Mouse (Mus musculus): ENCODE results near the gene Pi4k2a. TPM values are rescaled to one million over a fixed set of nuclear protein-coding genes. Genes with fewer than 3 reads are reported as not detected.

The Pi4k2a gene
- polyA plus RNA-seq, 1 experiment from 2014 or later, result 17.2 TPM

- Histone ChIP-seq H3K27me3 (ENCODE audit: control insufficient read depth, insufficient read depth, low read length) (no peaks in the 10 kb centered on the region), H3K4me3 (ENCODE audit: low read depth, low read length) (no peak overlapping the region), H3K27ac (ENCODE audit: low read length) (no peak overlapping the region), H3K9me3 (ENCODE audit: control insufficient read depth, low read depth, low read length) (no peaks in the 10 kb centered on the region), H3K36me3 (ENCODE audit: control insufficient read depth, insufficient read depth, low read length) (peaks cover 34% of the 10 kb centered on the region), H3K4me1 (ENCODE audit: control insufficient read depth, insufficient read depth, low read length) (peaks cover 4% of the 10 kb centered on the region), H3K9ac (replicated peaks; ENCODE audit: low read depth, low read length) (no peak overlapping the region), H3K4me2 (replicated peaks; ENCODE audit: low read depth, low read length) (no peak overlapping the region)
- 84% methylated on average over 13 of the region's 13 CpGs for WGBS
- ATAC-seq (ENCODE audit: insufficient number of reproducible peaks, insufficient read depth, low FRiP score, low read depth), result no peak
Observed at GRCm38 (mm10) chr19:42124684-42125083, 34.4 kb downstream of the Pi4k2a start.

- no peak overlapping the region for H3K27ac ChIP-seq (ENCODE audit: low read length)
- no peak for ATAC-seq (ENCODE audit: insufficient number of reproducible peaks, insufficient read depth, low FRiP score, low read depth)
- H3K4me3 ChIP-seq (ENCODE audit: low read depth, low read length), result no peak overlapping the region
- no peaks in the 10 kb centered on the region for H3K9me3 ChIP-seq (ENCODE audit: control insufficient read depth, low read depth, low read length)
- H3K27me3 ChIP-seq (ENCODE audit: control insufficient read depth, insufficient read depth, low read length), result no peaks in the 10 kb centered on the region
- H3K4me2 ChIP-seq (replicated peaks; ENCODE audit: low read depth, low read length), result no peak overlapping the region
- peaks cover 25% of the 10 kb centered on the region for H3K36me3 ChIP-seq (ENCODE audit: control insufficient read depth, insufficient read depth, low read length)
- 77% methylated on average over 11 of the region's 11 CpGs for WGBS
- H3K9ac ChIP-seq (replicated peaks; ENCODE audit: low read depth, low read length), result no peak overlapping the region
- peaks cover 4% of the 10 kb centered on the region for H3K4me1 ChIP-seq (ENCODE audit: control insufficient read depth, insufficient read depth, low read length)
Observed at GRCm38 (mm10) chr19:42125501-42126218, 35.4 kb downstream of the Pi4k2a start.

- H3K4me2 ChIP-seq (replicated peaks; ENCODE audit: low read depth, low read length), result 0 out of 2 replicates have a peak overlapping the region, but pooled peaks have one; percentile 91
- H3K9ac ChIP-seq (replicated peaks; ENCODE audit: low read depth, low read length), result no peak overlapping the region
- ATAC-seq (ENCODE audit: insufficient number of reproducible peaks, insufficient read depth, low FRiP score, low read depth), result no peak
- H3K27me3 ChIP-seq (ENCODE audit: control insufficient read depth, insufficient read depth, low read length), result no peaks in the 10 kb centered on the region
- H3K27ac ChIP-seq (ENCODE audit: low read length), result no peak overlapping the region
- no peaks in the 10 kb centered on the region for H3K9me3 ChIP-seq (ENCODE audit: control insufficient read depth, low read depth, low read length)
- WGBS, result 86% methylated on average over 6 of the region's 6 CpGs
- peaks cover 19% of the 10 kb centered on the region for H3K36me3 ChIP-seq (ENCODE audit: control insufficient read depth, insufficient read depth, low read length)
- no peak overlapping the region for H3K4me3 ChIP-seq (ENCODE audit: low read depth, low read length)
- H3K4me1 ChIP-seq (ENCODE audit: control insufficient read depth, insufficient read depth, low read length), result peaks cover 4% of the 10 kb centered on the region
Observed at GRCm38 (mm10) chr19:42126219-42126605, 35.9 kb downstream of the Pi4k2a start.

GRCm38 (mm10) chr19:42127024-42127423, 36.8 kb downstream of the Pi4k2a start:
- Histone ChIP-seq H3K27ac (ENCODE audit: low read length) (no peak overlapping the region), H3K4me2 (replicated peaks; ENCODE audit: low read depth, low read length) (peak overlapping the region; percentile 91), H3K9ac (replicated peaks; ENCODE audit: low read depth, low read length) (no peak overlapping the region), H3K27me3 (ENCODE audit: control insufficient read depth, insufficient read depth, low read length) (no peaks in the 10 kb centered on the region), H3K9me3 (ENCODE audit: control insufficient read depth, low read depth, low read length) (no peaks in the 10 kb centered on the region), H3K4me3 (ENCODE audit: low read depth, low read length) (peak overlapping the region; percentile 2; the same call in 1 of the 2 replicates), H3K4me1 (ENCODE audit: control insufficient read depth, insufficient read depth, low read length) (peaks cover 4% of the 10 kb centered on the region), H3K36me3 (ENCODE audit: control insufficient read depth, insufficient read depth, low read length) (peaks cover 16% of the 10 kb centered on the region)
- ATAC-seq (ENCODE audit: insufficient number of reproducible peaks, insufficient read depth, low FRiP score, low read depth), result no peak
- WGBS, result 68% methylated on average over 5 of the region's 5 CpGs

GRCm38 (mm10) chr19:42128052-42128740, 37.9 kb downstream of the Pi4k2a start:
- 7% methylated on average over 23 of the region's 23 CpGs for WGBS
- Histone ChIP-seq H3K27ac (ENCODE audit: low read length) (peak overlapping the region; percentile 76), H3K27me3 (ENCODE audit: control insufficient read depth, insufficient read depth, low read length) (no peaks in the 10 kb centered on the region), H3K36me3 (ENCODE audit: control insufficient read depth, insufficient read depth, low read length) (peaks cover 5% of the 10 kb centered on the region), H3K9me3 (ENCODE audit: control insufficient read depth, low read depth, low read length) (no peaks in the 10 kb centered on the region), H3K4me3 (ENCODE audit: low read depth, low read length) (peak overlapping the region; percentile 46), H3K9ac (replicated peaks; ENCODE audit: low read depth, low read length) (peak overlapping the region; percentile 44), H3K4me1 (ENCODE audit: control insufficient read depth, insufficient read depth, low read length) (peaks cover 4% of the 10 kb centered on the region), H3K4me2 (replicated peaks; ENCODE audit: low read depth, low read length) (peak overlapping the region; percentile 91)
- no peak for ATAC-seq (ENCODE audit: insufficient number of reproducible peaks, insufficient read depth, low FRiP score, low read depth)

DNA sequence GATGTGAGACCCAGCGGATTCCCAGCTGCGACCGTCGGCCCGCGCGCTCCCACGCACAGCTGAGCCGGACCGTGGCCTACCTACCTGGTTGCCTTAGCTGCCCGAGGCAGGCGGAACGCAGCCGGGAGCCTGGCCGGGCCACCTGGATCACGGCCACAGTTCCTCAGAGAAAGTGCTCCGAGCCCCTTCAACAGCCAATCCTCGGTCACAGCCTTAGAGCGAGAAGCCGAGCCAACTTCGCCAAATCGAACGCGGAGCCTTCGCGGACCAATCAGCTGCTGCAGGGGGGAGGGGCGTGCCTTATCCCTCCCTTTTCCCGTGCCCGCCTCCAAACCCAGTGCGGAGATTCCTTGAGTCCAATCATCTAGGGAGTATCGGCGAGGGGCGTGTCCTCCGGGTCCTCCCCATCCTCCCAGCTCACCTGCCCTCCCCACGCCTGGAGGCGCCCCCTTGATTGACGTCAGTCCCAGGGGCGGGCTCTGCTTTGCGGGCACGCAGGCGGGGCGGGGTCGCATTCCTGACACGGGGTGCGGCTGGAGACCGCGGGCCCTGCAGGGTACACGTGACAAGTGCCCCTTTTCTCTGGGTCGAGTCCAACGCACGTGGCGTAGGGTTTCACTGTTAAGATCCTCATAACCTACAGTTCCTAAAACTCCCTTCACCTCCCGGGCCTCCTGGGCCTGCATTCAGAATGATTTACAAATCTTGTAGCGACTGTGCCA, 38.7 kb downstream of the Pi4k2a start, which contains the start of gene Avpi1:
Gene Avpi1 (minus strand): TSS at position 273 of the 722 bp plus-strand sequence.
- Histone ChIP-seq H3K36me3 (ENCODE audit: control insufficient read depth, insufficient read depth, low read length) (no peaks in the 10 kb centered on the region; the same call in 1 of the 2 replicates), H3K27ac (ENCODE audit: low read length) (peak within 1 kb of the TSS; percentile 79), H3K4me3 (ENCODE audit: low read depth, low read length) (peak within 1 kb of the TSS; percentile 46), H3K9ac (replicated peaks; ENCODE audit: low read depth, low read length) (peak within 1 kb of the TSS; percentile 44), H3K4me2 (replicated peaks; ENCODE audit: low read depth, low read length) (peak within 1 kb of the TSS; percentile 91), H3K9me3 (ENCODE audit: control insufficient read depth, low read depth, low read length) (no peaks in the 10 kb centered on the region), H3K4me1 (ENCODE audit: control insufficient read depth, insufficient read depth, low read length) (peaks cover 4% of the 10 kb centered on the region), H3K27me3 (ENCODE audit: control insufficient read depth, insufficient read depth, low read length) (no peaks in the 10 kb centered on the region)
- peak; percentile 98 for ATAC-seq (ENCODE audit: insufficient number of reproducible peaks, insufficient read depth, low FRiP score, low read depth)
- WGBS, result under 1% methylated on average over 54 of the region's 54 CpGs

DNA sequence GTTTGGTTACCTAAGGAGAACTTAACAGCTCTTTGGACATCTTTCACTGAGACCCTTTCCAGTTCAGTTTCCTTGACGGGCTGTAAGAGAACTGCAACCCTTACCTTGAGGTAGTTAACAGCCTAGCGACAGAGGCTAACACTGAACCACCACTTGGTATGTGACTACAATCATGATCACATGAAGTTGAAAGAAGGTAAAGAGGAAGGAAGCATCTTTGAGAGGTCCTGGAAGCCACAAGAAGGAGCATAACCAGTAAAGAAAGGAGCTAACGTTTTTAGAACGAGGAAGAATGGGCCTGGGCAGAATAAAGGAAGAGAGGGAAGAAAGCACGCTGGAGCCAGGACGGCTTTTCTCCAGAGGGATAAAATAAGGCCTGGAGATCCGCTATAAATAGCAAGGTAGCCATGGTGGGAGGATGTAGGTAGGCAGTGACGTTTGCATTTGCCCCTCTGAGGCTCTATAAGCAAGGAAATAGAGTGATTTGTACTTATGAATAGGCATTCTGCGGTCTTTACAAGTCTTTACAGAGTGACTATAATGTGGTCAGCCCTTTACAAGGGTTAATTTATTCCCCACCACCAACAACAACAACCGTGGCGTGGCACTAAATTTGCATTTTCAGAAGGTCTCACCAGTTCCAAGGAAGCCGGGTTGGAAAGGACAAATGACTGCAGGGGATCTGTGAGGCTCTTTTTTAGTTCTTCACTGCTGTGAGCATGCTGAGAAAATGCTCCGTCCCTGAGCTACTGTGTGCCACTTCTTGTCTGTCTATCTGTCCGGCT, 39.4 kb downstream of the Pi4k2a start:
- WGBS, result 40% methylated on average over 14 of the region's 14 CpGs
- 0 out of 2 replicates have a peak, but pooled peaks have one; percentile 3 for ATAC-seq (ENCODE audit: insufficient number of reproducible peaks, insufficient read depth, low FRiP score, low read depth)
- no peaks in the 10 kb centered on the region; the same call in 1 of the 2 replicates for H3K36me3 ChIP-seq (ENCODE audit: control insufficient read depth, insufficient read depth, low read length)
- H3K4me2 ChIP-seq (replicated peaks; ENCODE audit: low read depth, low read length), result peak overlapping the region; percentile 91
- peak overlapping the region; percentile 8; the same call in 1 of the 2 replicates for H3K9ac ChIP-seq (replicated peaks; ENCODE audit: low read depth, low read length)
- H3K27me3 ChIP-seq (ENCODE audit: control insufficient read depth, insufficient read depth, low read length), result no peaks in the 10 kb centered on the region
- no peaks in the 10 kb centered on the region for H3K9me3 ChIP-seq (ENCODE audit: control insufficient read depth, low read depth, low read length)
- peaks cover 4% of the 10 kb centered on the region for H3K4me1 ChIP-seq (ENCODE audit: control insufficient read depth, insufficient read depth, low read length)
- H3K4me3 ChIP-seq (ENCODE audit: low read depth, low read length), result peak overlapping the region; percentile 46
- peak overlapping the region; percentile 79 for H3K27ac ChIP-seq (ENCODE audit: low read length)

- H3K9me3 ChIP-seq (ENCODE audit: control insufficient read depth, low read depth, low read length), result no peaks in the 10 kb centered on the region
- WGBS, result 68% methylated on average over 3 of the region's 3 CpGs
- peaks cover 4% of the 10 kb centered on the region for H3K4me1 ChIP-seq (ENCODE audit: control insufficient read depth, insufficient read depth, low read length)
- no peak for ATAC-seq (ENCODE audit: insufficient number of reproducible peaks, insufficient read depth, low FRiP score, low read depth)
- no peak overlapping the region for H3K9ac ChIP-seq (replicated peaks; ENCODE audit: low read depth, low read length)
- H3K27me3 ChIP-seq (ENCODE audit: control insufficient read depth, insufficient read depth, low read length), result no peaks in the 10 kb centered on the region
- peak overlapping the region; percentile 79; the same call in 1 of the 2 replicates for H3K27ac ChIP-seq (ENCODE audit: low read length)
- H3K4me3 ChIP-seq (ENCODE audit: low read depth, low read length), result no peak overlapping the region
- H3K36me3 ChIP-seq (ENCODE audit: control insufficient read depth, insufficient read depth, low read length), result no peaks in the 10 kb centered on the region; the same call in 1 of the 2 replicates
- H3K4me2 ChIP-seq (replicated peaks; ENCODE audit: low read depth, low read length), result no peak overlapping the region
Observed at GRCm38 (mm10) chr19:42130294-42130606, 40.0 kb downstream of the Pi4k2a start.

All from stomach, embryonic 14.5 days (tissue).